Comparison of ENCODE assay signal across 8 mouse cellular contexts in the genomic region with DNA sequence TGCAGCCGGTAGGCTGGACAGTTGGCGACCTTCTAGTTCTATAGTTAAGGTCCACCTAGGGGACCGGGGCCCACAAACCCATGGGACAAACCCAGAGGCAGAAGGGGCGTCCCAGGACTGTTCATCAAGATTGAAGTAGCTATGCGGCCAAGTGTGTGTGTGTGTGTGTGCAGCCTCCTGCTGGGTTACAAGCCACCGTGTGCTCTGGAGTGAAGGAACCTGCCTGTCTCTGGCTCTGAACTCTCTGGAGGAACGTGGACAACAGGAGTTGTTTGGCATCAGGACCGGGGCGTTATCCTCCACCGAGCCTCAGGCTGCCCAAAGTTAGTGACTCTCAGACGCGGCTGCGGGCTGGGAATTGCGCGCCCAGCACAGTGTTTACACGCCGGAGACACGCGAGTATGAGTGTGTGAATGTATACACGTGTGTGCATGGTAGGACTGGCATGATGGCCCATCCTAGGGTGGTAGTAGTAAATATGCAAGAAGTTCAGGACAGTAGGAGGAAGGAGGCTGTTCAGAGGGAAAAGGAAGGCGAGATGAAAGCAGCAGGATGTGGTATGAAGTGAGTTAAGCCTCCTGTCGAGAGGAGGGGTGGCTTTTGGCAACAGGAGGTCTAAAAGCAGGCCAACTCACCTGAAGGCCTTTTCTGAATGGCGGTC. TPM values are rescaled to one million over a fixed set of nuclear protein-coding genes. Genes with fewer than 3 reads are reported as not detected.
DNase-seq lines count a peak whose midpoint lies in the region; ATAC-seq and TF ChIP-seq lines count a peak whose summit lies in the region.

No protein-coding gene starts in this region.

- H3K4me3 ChIP-seq in left cerebral cortex, adult 2 months: peak overlapping the region; percentile 35
- peak overlapping the region; percentile 49 for H3K4me3 ChIP-seq in embryonic facial prominence, embryonic 12.5 days
- H3K4me3 ChIP-seq in limb, embryonic 11.5 days (ENCODE audit: low read depth, low read length): peak overlapping the region; percentile 37
- peak overlapping the region; percentile 34 for H3K4me3 ChIP-seq in neural tube, embryonic 14.5 days (ENCODE audit: low read depth, low read length)

- intact Hi-C loops in left cerebral cortex, adult 2 months (cut with DNase I): no loop called here

- H3K36me3 ChIP-seq in embryonic facial prominence, embryonic 12.5 days: no peaks in the 10 kb centered on the region
- no peaks in the 10 kb centered on the region for H3K36me3 ChIP-seq in limb, embryonic 11.5 days (ENCODE audit: control insufficient read depth, insufficient read depth, low read length)
- no peaks in the 10 kb centered on the region for H3K36me3 ChIP-seq in neural tube, embryonic 14.5 days (ENCODE audit: control insufficient read depth, insufficient read depth, low read length)

- no peak for TF ChIP-seq CTCF in left cerebral cortex, adult 2 months (IDR thresholded peaks at IDR 0.05)

- 34% methylated on average over 23 of the region's 23 CpGs for WGBS in embryonic facial prominence, embryonic 12.5 days
- 27% methylated on average over 23 of the region's 23 CpGs for WGBS in limb, embryonic 11.5 days
- 34% methylated on average over 23 of the region's 23 CpGs for WGBS in neural tube, embryonic 14.5 days

- H3K4me1 ChIP-seq in embryonic facial prominence, embryonic 12.5 days: peaks cover 9% of the 10 kb centered on the region; the same call in 1 of the 2 replicates
- H3K4me1 ChIP-seq in limb, embryonic 11.5 days (ENCODE audit: control insufficient read depth, insufficient read depth, low read length): peaks cover 4% of the 10 kb centered on the region; the same call in 1 of the 2 replicates
- H3K4me1 ChIP-seq in neural tube, embryonic 14.5 days (ENCODE audit: control insufficient read depth, insufficient read depth, low read length): 0 out of 2 replicates have a peak, but pooled peaks cover 4% of the 10 kb centered on the region

- no peak for DNase-seq in left cerebral cortex, adult 2 months (ENCODE audit: extremely low spot score in 1 of 2, low spot score in 2 of 2)
- DNase-seq in left cerebral cortex, adult 9 months (ENCODE audit: low spot score in 2 of 2): no peak
- no peak for DNase-seq in limb, embryonic 11.5 days (ENCODE audit: low spot score)
- no peak for DNase-seq in layer of hippocampus, postnatal 14 days (ENCODE audit: low spot score in 2 of 2)
- no peak for DNase-seq in layer of hippocampus, adult 8-10 months (ENCODE audit: low spot score in 2 of 2)
- DNase-seq in retina, postnatal 1 day: no peak

- H3K27me3 ChIP-seq in embryonic facial prominence, embryonic 12.5 days: peaks cover 30% of the 10 kb centered on the region
- no peaks in the 10 kb centered on the region for H3K27me3 ChIP-seq in limb, embryonic 11.5 days (ENCODE audit: control insufficient read depth, insufficient read depth, low read length)
- 0 out of 2 replicates have a peak, but pooled peaks cover 2% of the 10 kb centered on the region for H3K27me3 ChIP-seq in neural tube, embryonic 14.5 days (ENCODE audit: control insufficient read depth, insufficient read depth, low read length)

- H3K27ac ChIP-seq in left cerebral cortex, adult 2 months: no peak overlapping the region
- no peak overlapping the region for H3K27ac ChIP-seq in embryonic facial prominence, embryonic 12.5 days
- H3K27ac ChIP-seq in limb, embryonic 11.5 days (replicated peaks; ENCODE audit: low read depth, low read length): no peak overlapping the region
- no peak overlapping the region for H3K27ac ChIP-seq in neural tube, embryonic 14.5 days (ENCODE audit: low read depth, low read length)

- H3K4me2 ChIP-seq in embryonic facial prominence, embryonic 12.5 days (replicated peaks): peak overlapping the region; percentile 59
- peak overlapping the region; percentile 70 for H3K4me2 ChIP-seq in limb, embryonic 11.5 days (ENCODE audit: low read depth, severe bottlenecking)
- peak overlapping the region; percentile 46 for H3K4me2 ChIP-seq in neural tube, embryonic 14.5 days (ENCODE audit: low read depth, low read length)

- no peaks in the 10 kb centered on the region for H3K9me3 ChIP-seq in embryonic facial prominence, embryonic 12.5 days
- H3K9me3 ChIP-seq in limb, embryonic 11.5 days (ENCODE audit: control insufficient read depth, low read length): no peaks in the 10 kb centered on the region
- H3K9me3 ChIP-seq in neural tube, embryonic 14.5 days (ENCODE audit: control insufficient read depth, low read length): no peaks in the 10 kb centered on the region

- ATAC-seq in embryonic facial prominence, embryonic 12.5 days (ENCODE audit: insufficient number of reproducible peaks, insufficient read depth, low FRiP score, low TSS enrichment): 0 out of 2 replicates have a peak, but pooled peaks have one; percentile 42
- peak; percentile 21 for ATAC-seq in limb, embryonic 11.5 days (ENCODE audit: insufficient number of reproducible peaks, low FRiP score, low TSS enrichment, low read depth)
- ATAC-seq in neural tube, embryonic 14.5 days (ENCODE audit: low read depth): peak; percentile 14; the same call in 1 of the 2 replicates

- H3K9ac ChIP-seq in embryonic facial prominence, embryonic 12.5 days: peak overlapping the region; percentile 47
- peak overlapping the region; percentile 49 for H3K9ac ChIP-seq in limb, embryonic 11.5 days (ENCODE audit: low read length)
- H3K9ac ChIP-seq in neural tube, embryonic 14.5 days (replicated peaks; ENCODE audit: low read depth, low read length): peak overlapping the region; percentile 32

RNA-seq across cellular contexts. Expression of gene Pik3r5, which starts 0.6 kb away (rescaled TPM):
- 1 to 10 TPM; 2.6 to 2.9 TPM for total RNA-seq in left cerebral cortex, adult 2 months (2021)
- polyA plus RNA-seq in embryonic facial prominence, embryonic 12.5 days (2016; fragmentation: Nextera tagmentation; extraction: Ambion mirVana): 0.50 and 0.70 TPM in 2 replicates
- 1.2 and 1.7 TPM in 2 replicates for polyA plus RNA-seq in limb, embryonic 11.5 days (2014; fragmentation: Nextera tagmentation; extraction: Ambion mirVana)
- polyA plus RNA-seq in neural tube, embryonic 14.5 days (2014; fragmentation: Nextera tagmentation; extraction: Ambion mirVana): 1.2 and 2.6 TPM in 2 replicates
- total RNA-seq in layer of hippocampus, postnatal 14 days (2021): 1 to 10 TPM; 1.6 to 2.0 TPM
- total RNA-seq in layer of hippocampus, adult 8-10 months (2022): 1 to 10 TPM; 1.7 to 6.8 (median 3.3) TPM

RNA-seq across cellular contexts. Expression of gene Ntn1, which starts 31.9 kb away (rescaled TPM):
- total RNA-seq in left cerebral cortex, adult 2 months (2021): 1 to 10 TPM; 6.0 to 7.4 TPM
- polyA plus RNA-seq in embryonic facial prominence, embryonic 12.5 days (2016; fragmentation: Nextera tagmentation; extraction: Ambion mirVana): 12.2 and 14.8 TPM in 2 replicates
- polyA plus RNA-seq in limb, embryonic 11.5 days (2014; fragmentation: Nextera tagmentation; extraction: Ambion mirVana): 3.3 and 5.4 TPM in 2 replicates
- 14.9 and 15.7 TPM in 2 replicates for polyA plus RNA-seq in neural tube, embryonic 14.5 days (2014; fragmentation: Nextera tagmentation; extraction: Ambion mirVana)
- 1 to 10 TPM; 7.1 to 7.4 TPM for total RNA-seq in layer of hippocampus, postnatal 14 days (2021)
- 1 to 10 TPM; 6.0 to 7.3 (median 7.0) TPM for total RNA-seq in layer of hippocampus, adult 8-10 months (2022)
